Mouse (Mus musculus) midbrain, embryonic 14.5 days (tissue): ENCODE data around the gene Pitpnm2. TPM values are rescaled to one million over a fixed set of nuclear protein-coding genes. Genes with fewer than 3 reads are reported as not detected.

Experiments used
- ATAC-seq: fragments of 200-750 bp; cut with Nextera tagmentation; 2 replicates; pipeline ENCODE4 v1.8.0; 2017; ENCODE audit warnings: moderate number of reproducible peaks, moderate library complexity; ENCODE audit not compliant: low FRiP score, low TSS enrichment
- DNase-seq: peaks from one replicate; pipeline ENCODE4 v3.0.0-alpha.2; 2015
- H3K27ac ChIP-seq: fragments of 300-500 bp; sonication (generic); replicated peaks from 2 replicates; pipeline ENCODE4 v1.5.1; 2014; ENCODE audit warnings: mild to moderate bottlenecking, low read depth, low read length, moderate library complexity
- H3K27me3 ChIP-seq: fragments of 300-500 bp; sonication (generic); 2 replicates; pipeline ENCODE4 v1.6.1; 2014; ENCODE audit warnings: low read length, control low read depth, mixed read lengths; ENCODE audit not compliant: control insufficient read depth, insufficient read depth
- H3K36me3 ChIP-seq: fragments of 300-500 bp; sonication (generic); 2 replicates; pipeline ENCODE4 v1.6.1; 2014; ENCODE audit warnings: low read length, control low read depth; ENCODE audit not compliant: control insufficient read depth, insufficient read depth
- H3K4me1 ChIP-seq: fragments of 300-500 bp; sonication (generic); 2 replicates; pipeline ENCODE4 v1.6.1; 2014; ENCODE audit warnings: mild to moderate bottlenecking, antibody characterized with exemption, low read length, control low read depth; ENCODE audit not compliant: control insufficient read depth, insufficient read depth
- H3K4me2 ChIP-seq: fragments of 300-500 bp; sonication (generic); 2 replicates; pipeline ENCODE4 v1.6.1; 2014; ENCODE audit warnings: mild to moderate bottlenecking, low read length, moderate library complexity
- H3K4me3 ChIP-seq: fragments of 300-500 bp; sonication (generic); replicated peaks from 2 replicates; pipeline ENCODE4 v1.5.1; 2014; ENCODE audit warnings: low read depth, low read length
- H3K9ac ChIP-seq: fragments of 300-500 bp; sonication (generic); replicated peaks from 2 replicates; pipeline ENCODE4 v1.6.1; 2014; ENCODE audit warnings: mild to moderate bottlenecking, low read length, moderate library complexity
- H3K9me3 ChIP-seq: fragments of 300-500 bp; sonication (generic); 2 replicates; pipeline ENCODE4 v1.6.1; 2016; ENCODE audit warnings: low read length, control low read depth, mixed read lengths; ENCODE audit not compliant: control insufficient read depth
- WGBS: fragments of 180-500 bp; shearing (Covaris S2); extraction: QIAGEN DNeasy Blood & Tissue Kit; methylation state at CpG from one replicate; pipeline ENCODE4 v1.1.7; 2014; 5-methylcytosine and 5-hydroxymethylcytosine counted together
- polyA plus RNA-seq: library from polyadenylated mRNA; unstranded; fragments of >200 nt; fragmentation: Nextera tagmentation; extraction: Ambion mirVana; gene quantifications from 2 replicates; pipeline ENCODE4 v1.2.1, GENCODE M21; 2014

Pitpnm2 gene
- polyA plus RNA-seq, 1 experiment from 2014 or later: 11.6 TPM

DNA sequence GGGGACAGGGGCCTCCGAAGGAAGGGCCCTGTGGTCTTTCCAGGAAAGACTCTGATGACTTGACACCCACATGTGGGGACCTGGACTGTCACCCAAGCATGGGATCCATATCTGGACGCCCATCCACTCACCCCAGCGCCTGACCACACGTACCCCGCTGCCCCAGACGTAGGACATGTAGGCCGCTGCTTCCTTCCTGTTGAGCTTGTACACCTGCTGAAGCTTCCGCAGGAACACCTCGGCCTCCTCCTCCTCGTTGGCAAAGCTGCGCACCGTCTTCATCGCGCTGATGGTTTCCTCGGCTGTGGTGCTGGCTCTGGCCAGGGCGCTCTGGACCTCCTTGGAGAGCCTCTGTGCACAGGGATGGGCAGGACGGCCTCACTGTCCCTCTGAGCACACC lies 169.7 kb downstream of the Pitpnm2 start:
- no peak overlapping the region for H3K4me3 ChIP-seq
- ATAC-seq (no peak), DNase-seq (no peak)
- no peak overlapping the region for H3K9ac ChIP-seq
- no peaks in the 10 kb centered on the region for H3K27me3 ChIP-seq
- WGBS: 95% methylated on average over 17 of the region's 17 CpGs
- H3K27ac ChIP-seq: no peak overlapping the region
- H3K9me3 ChIP-seq: no peaks in the 10 kb centered on the region
- no peak overlapping the region for H3K4me2 ChIP-seq
- H3K4me1 ChIP-seq: peaks cover 10% of the 10 kb centered on the region; the same call in 1 of the 2 replicates
- no peaks in the 10 kb centered on the region for H3K36me3 ChIP-seq

DNA sequence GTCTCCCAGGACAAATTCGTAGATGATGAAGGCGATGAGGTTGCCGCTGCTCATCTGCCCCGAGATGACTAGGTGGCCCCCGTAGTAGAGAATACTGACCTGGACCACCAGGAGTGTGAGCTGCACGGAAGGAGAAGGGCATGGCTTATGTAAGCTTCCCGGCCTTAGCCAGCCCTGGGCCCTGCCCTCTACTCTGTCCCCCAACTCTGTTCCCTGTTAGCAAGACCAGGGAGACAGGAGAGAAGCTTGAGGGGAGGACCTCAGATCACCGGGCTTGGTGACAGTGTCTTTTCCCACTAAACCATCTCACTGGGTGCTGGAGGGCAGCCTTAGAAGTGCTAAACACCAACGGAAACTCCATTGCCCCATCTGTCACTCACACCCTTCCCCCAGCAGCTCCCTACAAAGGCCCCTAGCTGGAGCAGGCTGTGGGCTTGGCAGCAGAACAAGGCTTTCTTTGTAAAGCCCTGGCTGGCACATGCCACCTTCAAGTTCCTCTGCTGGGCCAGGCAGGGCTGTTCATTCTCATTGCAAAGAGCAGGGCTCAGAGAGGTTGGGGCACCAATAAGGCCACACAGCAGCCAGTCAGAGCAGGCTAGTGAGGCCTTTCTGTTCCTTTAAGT lies 170.7 kb downstream of the Pitpnm2 start:
- DNase-seq (peak; percentile 82), ATAC-seq (peak; percentile 76)
- no peak overlapping the region for H3K4me3 ChIP-seq
- peaks cover 10% of the 10 kb centered on the region; the same call in 1 of the 2 replicates for H3K4me1 ChIP-seq
- no peak overlapping the region for H3K9ac ChIP-seq
- peak overlapping the region; percentile 74 for H3K27ac ChIP-seq
- H3K9me3 ChIP-seq: no peaks in the 10 kb centered on the region
- WGBS: 59% methylated on average over 9 of the region's 9 CpGs
- no peaks in the 10 kb centered on the region for H3K36me3 ChIP-seq
- no peak overlapping the region for H3K4me2 ChIP-seq
- H3K27me3 ChIP-seq: no peaks in the 10 kb centered on the region

DNA sequence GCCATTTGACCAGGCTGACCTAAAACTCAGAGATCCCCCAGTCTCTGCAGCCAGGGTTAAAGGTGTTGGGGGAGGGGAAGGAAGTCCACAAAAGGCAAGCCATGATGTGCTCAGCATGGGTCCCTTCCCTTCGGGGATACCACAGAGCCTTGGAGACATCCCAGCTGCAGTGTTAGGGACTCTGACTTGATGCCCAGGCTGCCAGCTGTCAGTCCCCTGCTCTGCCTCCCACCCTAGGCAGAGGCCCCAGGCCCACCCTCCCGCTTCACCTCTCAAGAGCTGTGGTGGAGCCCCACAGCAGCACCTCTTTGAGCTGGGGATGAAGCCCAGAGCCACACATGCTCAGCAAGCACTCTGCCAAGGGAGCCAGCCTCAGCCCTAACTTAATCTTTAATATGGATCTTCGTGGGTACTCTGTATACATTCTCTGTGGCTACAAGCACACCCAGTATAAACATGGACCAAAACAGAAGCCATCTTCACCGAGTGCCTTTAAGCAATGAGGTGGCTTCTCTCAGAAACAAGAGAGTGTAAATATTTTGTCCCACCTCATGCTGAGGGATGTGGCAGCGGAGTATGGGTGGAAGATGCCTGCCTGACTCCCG lies 171.6 kb downstream of the Pitpnm2 start:
- DNase-seq: no peak
- no peak for ATAC-seq
- Histone ChIP-seq H3K9ac (no peak overlapping the region), H3K4me2 (no peak overlapping the region), H3K4me1 (peaks cover 10% of the 10 kb centered on the region; the same call in 1 of the 2 replicates), H3K27me3 (no peaks in the 10 kb centered on the region), H3K27ac (no peak overlapping the region), H3K36me3 (no peaks in the 10 kb centered on the region), H3K9me3 (no peaks in the 10 kb centered on the region), H3K4me3 (no peak overlapping the region)
- WGBS: 67% methylated on average over 6 of the region's 6 CpGs

DNA sequence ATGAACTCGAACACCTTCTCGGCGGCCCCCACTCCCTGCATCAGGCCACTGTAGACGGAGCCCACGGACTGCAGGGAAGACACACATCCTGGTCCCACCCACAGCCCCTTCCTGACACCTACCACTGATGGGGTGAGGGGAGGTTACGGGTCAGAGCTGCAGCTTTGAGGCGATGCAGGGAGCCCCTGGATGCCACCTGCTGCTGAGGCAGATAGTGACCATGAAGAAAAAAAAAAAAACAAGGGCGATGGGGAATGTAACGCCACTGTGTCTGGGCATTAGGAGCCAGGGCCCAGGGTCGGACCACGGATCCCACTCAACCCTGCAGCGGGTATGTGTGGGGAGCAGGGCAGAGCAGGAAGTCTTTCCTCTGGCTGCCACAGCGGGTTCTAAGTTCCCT lies 172.3 kb downstream of the Pitpnm2 start:
- WGBS: 84% methylated on average over 13 of the region's 13 CpGs
- Histone ChIP-seq H3K9me3 (no peaks in the 10 kb centered on the region), H3K4me2 (no peak overlapping the region), H3K4me1 (peaks cover 10% of the 10 kb centered on the region; the same call in 1 of the 2 replicates), H3K27ac (no peak overlapping the region), H3K4me3 (no peak overlapping the region), H3K27me3 (no peaks in the 10 kb centered on the region), H3K36me3 (no peaks in the 10 kb centered on the region), H3K9ac (no peak overlapping the region)
- no peak for ATAC-seq
- no peak for DNase-seq

DNA sequence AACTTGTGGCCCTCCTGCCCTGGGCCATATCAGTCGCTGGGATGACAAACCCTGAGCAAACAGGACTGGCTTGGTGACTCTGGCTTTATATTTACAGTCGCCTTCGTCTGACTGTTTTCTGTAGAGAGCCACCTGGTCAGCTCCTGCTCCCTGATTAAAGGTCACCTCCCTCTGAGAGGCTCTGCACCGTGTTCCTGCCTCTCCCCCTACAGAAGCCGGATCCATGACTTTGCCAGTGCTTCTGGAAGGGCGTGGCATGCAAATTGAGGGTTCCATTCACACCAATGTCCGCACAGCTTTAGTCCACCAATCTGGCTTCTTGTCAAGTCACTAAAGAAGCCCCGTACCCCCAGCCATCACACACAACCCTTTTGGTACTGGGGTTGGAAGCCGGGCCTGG lies 173.0 kb downstream of the Pitpnm2 start:
- Histone ChIP-seq H3K27ac (no peak overlapping the region), H3K36me3 (no peaks in the 10 kb centered on the region), H3K4me3 (no peak overlapping the region), H3K4me2 (no peak overlapping the region), H3K27me3 (no peaks in the 10 kb centered on the region), H3K9me3 (no peaks in the 10 kb centered on the region), H3K4me1 (peaks cover 10% of the 10 kb centered on the region; the same call in 1 of the 2 replicates), H3K9ac (no peak overlapping the region)
- WGBS: 58% methylated on average over 9 of the region's 9 CpGs
- DNase-seq (no peak), ATAC-seq (no peak)

DNA sequence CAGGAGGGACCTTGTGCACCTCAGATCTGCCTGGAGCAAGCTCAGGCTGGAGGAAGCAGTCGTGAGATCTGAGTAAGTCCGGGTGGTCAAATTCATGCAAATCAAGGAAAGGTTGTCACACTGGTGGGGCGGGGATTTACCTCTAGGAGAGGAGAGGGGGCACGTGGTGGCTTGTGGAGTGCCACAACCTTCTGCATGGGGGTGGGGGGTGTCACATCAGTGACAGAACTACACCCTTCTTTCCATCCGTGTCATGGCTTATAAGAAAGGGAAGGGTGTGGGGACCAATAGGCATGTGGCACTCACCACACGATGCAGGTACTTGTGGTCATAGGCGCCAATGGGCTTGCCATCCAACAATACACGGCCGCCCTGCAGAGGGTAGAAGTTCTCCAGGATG lies 173.8 kb downstream of the Pitpnm2 start:
- no peak for DNase-seq
- no peak overlapping the region for H3K27ac ChIP-seq
- 74% methylated on average over 9 of the region's 9 CpGs for WGBS
- H3K4me2 ChIP-seq: no peak overlapping the region
- H3K4me1 ChIP-seq: peaks cover 10% of the 10 kb centered on the region; the same call in 1 of the 2 replicates
- no peak overlapping the region for H3K4me3 ChIP-seq
- H3K27me3 ChIP-seq: no peaks in the 10 kb centered on the region
- no peak for ATAC-seq
- no peaks in the 10 kb centered on the region for H3K36me3 ChIP-seq
- no peaks in the 10 kb centered on the region for H3K9me3 ChIP-seq
- no peak overlapping the region for H3K9ac ChIP-seq

DNA sequence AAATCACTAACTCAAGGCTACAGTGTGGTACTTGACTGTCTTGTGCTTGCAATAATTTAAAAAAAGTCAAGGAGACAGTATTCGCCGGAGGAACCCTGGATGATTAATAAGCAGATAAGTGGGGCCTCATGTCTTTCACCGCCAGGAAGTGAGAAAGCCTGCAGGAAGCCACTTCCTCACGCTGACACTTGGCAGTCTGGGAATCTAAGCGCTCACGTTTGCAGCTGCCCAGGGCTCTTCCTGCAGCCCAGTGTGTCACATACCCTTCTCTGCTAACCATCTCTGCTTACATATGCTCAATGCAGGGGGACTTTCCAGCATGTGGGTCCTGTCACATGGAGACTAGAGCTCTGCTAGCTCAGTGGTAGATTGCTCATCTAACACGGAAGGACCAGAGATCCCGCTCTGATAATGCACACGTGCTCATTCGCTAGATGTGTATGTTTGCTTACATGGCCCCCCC lies 174.7 kb downstream of the Pitpnm2 start:
- H3K4me2 ChIP-seq: no peak overlapping the region
- WGBS: 78% methylated on average over 10 of the region's 10 CpGs
- no peaks in the 10 kb centered on the region for H3K36me3 ChIP-seq
- ATAC-seq (no peak), DNase-seq (no peak)
- H3K27me3 ChIP-seq: no peaks in the 10 kb centered on the region
- H3K9me3 ChIP-seq: no peaks in the 10 kb centered on the region
- H3K4me3 ChIP-seq: no peak overlapping the region
- H3K9ac ChIP-seq: no peak overlapping the region
- H3K27ac ChIP-seq: no peak overlapping the region
- H3K4me1 ChIP-seq: peaks cover 10% of the 10 kb centered on the region; the same call in 1 of the 2 replicates

DNA sequence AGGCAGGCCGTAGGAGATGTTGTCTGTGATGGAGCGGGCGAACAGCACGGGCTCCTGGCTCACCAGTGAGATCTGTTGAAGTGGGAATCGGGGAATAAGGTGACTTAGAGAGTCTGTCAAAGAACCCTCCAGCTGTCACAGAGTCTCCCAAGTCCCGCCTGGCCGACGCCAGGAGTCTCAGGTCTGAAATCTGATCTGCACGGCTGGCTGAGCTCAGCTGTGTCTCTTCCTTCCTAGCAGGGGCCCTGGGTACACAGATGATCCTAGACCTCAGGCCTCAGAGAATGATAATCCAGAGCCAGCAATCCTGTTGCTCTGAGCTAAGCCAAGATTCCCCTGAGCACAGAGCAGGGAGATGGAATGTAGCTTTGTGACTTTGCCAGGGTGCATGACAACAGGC lies 175.9 kb downstream of the Pitpnm2 start:
- no peak overlapping the region for H3K4me2 ChIP-seq
- no peak overlapping the region for H3K27ac ChIP-seq
- H3K36me3 ChIP-seq: no peaks in the 10 kb centered on the region
- DNase-seq (no peak), ATAC-seq (no peak)
- H3K4me3 ChIP-seq: no peak overlapping the region
- no peak overlapping the region for H3K9ac ChIP-seq
- no peaks in the 10 kb centered on the region for H3K9me3 ChIP-seq
- WGBS: 44% methylated on average over 9 of the region's 9 CpGs
- H3K4me1 ChIP-seq: peaks cover 9% of the 10 kb centered on the region; the same call in 1 of the 2 replicates
- H3K27me3 ChIP-seq: no peaks in the 10 kb centered on the region

DNA sequence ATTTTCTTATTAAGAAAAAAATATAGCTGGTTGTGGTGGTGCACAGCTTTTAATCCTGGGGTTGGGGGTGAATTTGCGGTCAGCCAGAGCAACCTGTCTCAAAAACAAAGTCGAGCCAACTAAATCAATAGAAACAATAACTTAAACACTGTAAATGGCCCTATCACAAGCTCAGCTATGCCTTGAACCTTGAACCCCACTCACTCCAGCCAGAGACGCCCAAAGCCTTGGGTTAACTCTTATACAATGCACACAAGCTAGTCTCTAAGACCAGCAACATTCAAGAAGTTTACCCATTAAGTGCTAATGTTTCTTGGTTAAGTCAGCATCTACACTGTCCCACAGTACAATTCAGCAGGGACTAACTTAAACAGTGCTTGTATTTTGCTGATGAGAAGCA lies 179.9 kb downstream of the Pitpnm2 start:
- no peaks in the 10 kb centered on the region for H3K4me1 ChIP-seq
- H3K9ac ChIP-seq: no peak overlapping the region
- ATAC-seq (no peak), DNase-seq (no peak)
- no peak overlapping the region for H3K27ac ChIP-seq
- H3K4me3 ChIP-seq: no peak overlapping the region
- no peak overlapping the region for H3K4me2 ChIP-seq
- no peaks in the 10 kb centered on the region for H3K27me3 ChIP-seq
- 89% methylated on average over 3 of the region's 3 CpGs for WGBS
- H3K36me3 ChIP-seq: no peaks in the 10 kb centered on the region
- H3K9me3 ChIP-seq: no peaks in the 10 kb centered on the region
